Mouse (Mus musculus): ENCODE measurements around the gene Colq. TPM values are rescaled to one million over a fixed set of nuclear protein-coding genes. Genes with fewer than 3 reads are reported as not detected.

Colq gene
- 6.2 and 7.8 TPM in 2 replicates for polyA plus RNA-seq (2014; fragmentation: Nextera tagmentation; extraction: Ambion mirVana)

DNA sequence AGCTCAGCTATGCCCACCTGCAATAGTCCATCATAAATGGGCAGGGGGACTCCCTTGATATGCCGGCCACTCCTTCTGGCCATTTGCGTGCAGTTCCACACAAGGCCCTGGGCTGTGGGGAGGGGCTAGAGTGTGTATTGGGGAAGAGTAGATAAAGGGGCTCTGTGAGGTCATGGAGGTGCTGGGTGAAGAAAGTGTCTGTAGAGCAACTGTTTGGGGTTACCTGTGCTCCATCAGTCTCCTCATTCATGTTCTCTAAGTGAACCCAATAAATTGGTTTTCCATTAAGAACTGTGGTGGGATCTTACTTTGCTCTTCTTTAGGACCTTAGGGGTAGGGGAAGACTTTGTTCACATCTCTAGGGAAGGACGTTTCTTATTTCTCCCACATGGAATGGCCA lies at the start of gene Colq:
TSS of gene Colq (minus strand) at position 101 of the 400 bp plus-strand sequence.
- H3K36me3 ChIP-seq (ENCODE audit: control insufficient read depth, insufficient read depth, low read length): no peaks in the 10 kb centered on the region
- H3K4me2 ChIP-seq (ENCODE audit: low read depth, low read length): no peak within 1 kb of the TSS
- H3K9ac ChIP-seq (ENCODE audit: low read depth, low read length): no peak within 1 kb of the TSS
- no peaks in the 10 kb centered on the region for H3K27me3 ChIP-seq (replicated peaks; ENCODE audit: control insufficient read depth, insufficient read depth, low read length)
- no peaks in the 10 kb centered on the region for H3K9me3 ChIP-seq (ENCODE audit: control insufficient read depth, low read length)
- no peaks in the 10 kb centered on the region for H3K4me1 ChIP-seq (ENCODE audit: control insufficient read depth, insufficient read depth, low read length)
- ATAC-seq (ENCODE audit: low read depth) (no peak), DNase-seq (ENCODE audit: low spot score) (no peak)
- WGBS: 88% methylated on average over 3 of the region's 3 CpGs
- no peak within 1 kb of the TSS for H3K4me3 ChIP-seq (ENCODE audit: low read depth, low read length)
- H3K27ac ChIP-seq (replicated peaks; ENCODE audit: low read depth, low read length): no peak within 1 kb of the TSS

- Histone ChIP-seq H3K4me1 (ENCODE audit: control insufficient read depth, insufficient read depth, low read length) (peaks cover 12% of the 10 kb centered on the region; the same call in 1 of the 2 replicates), H3K27me3 (replicated peaks; ENCODE audit: control insufficient read depth, insufficient read depth, low read length) (no peaks in the 10 kb centered on the region), H3K9ac (ENCODE audit: low read depth, low read length) (peak within 1 kb of the TSS; percentile 66), H3K27ac (replicated peaks; ENCODE audit: low read depth, low read length) (peak within 1 kb of the TSS; percentile 89), H3K36me3 (ENCODE audit: control insufficient read depth, insufficient read depth, low read length) (no peaks in the 10 kb centered on the region), H3K9me3 (ENCODE audit: control insufficient read depth, low read length) (no peaks in the 10 kb centered on the region), H3K4me2 (ENCODE audit: low read depth, low read length) (peak within 1 kb of the TSS; percentile 95), H3K4me3 (ENCODE audit: low read depth, low read length) (peak within 1 kb of the TSS; percentile 62)
- DNase-seq (ENCODE audit: low spot score): no peak
- peak; percentile 31 for ATAC-seq (ENCODE audit: low read depth)
- 4% methylated on average over 18 of the region's 26 CpGs for WGBS
Observed at GRCm38 (mm10) chr14:31640346-31640889, 49.3 kb upstream of the Colq start, which contains the start of gene Gm49387. TSS of gene Gm49387 (minus strand) at chr14:31640878.

DNA sequence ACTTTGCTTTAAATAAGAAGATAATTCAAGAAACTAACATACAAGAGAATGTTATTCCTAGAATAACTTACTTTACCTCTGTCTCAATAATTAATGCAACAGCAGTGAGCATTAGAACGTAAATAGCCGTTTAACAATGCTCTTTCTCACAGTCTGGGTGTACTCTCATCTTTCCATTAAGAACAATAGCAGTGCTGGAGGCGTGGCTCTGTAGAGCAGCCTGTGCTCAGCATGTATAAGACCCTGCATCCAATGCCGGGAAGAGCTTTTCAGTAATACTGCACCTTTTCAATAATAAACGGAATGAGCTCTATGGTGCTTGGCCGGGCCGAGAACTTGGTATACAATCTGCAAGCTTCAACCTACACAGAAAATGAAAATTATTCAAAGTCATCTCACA lies 39.5 kb upstream of the Colq start:
- WGBS: 74% methylated on average over 7 of the region's 7 CpGs
- Histone ChIP-seq H3K9ac (ENCODE audit: low read depth, low read length) (no peak overlapping the region), H3K27ac (replicated peaks; ENCODE audit: low read depth, low read length) (no peak overlapping the region), H3K9me3 (ENCODE audit: control insufficient read depth, low read length) (no peaks in the 10 kb centered on the region), H3K4me2 (ENCODE audit: low read depth, low read length) (no peak overlapping the region), H3K27me3 (replicated peaks; ENCODE audit: control insufficient read depth, insufficient read depth, low read length) (no peaks in the 10 kb centered on the region), H3K4me1 (ENCODE audit: control insufficient read depth, insufficient read depth, low read length) (no peaks in the 10 kb centered on the region), H3K36me3 (ENCODE audit: control insufficient read depth, insufficient read depth, low read length) (no peaks in the 10 kb centered on the region), H3K4me3 (ENCODE audit: low read depth, low read length) (no peak overlapping the region)
- ATAC-seq (ENCODE audit: low read depth) (no peak), DNase-seq (ENCODE audit: low spot score) (peak; percentile 14)

DNA sequence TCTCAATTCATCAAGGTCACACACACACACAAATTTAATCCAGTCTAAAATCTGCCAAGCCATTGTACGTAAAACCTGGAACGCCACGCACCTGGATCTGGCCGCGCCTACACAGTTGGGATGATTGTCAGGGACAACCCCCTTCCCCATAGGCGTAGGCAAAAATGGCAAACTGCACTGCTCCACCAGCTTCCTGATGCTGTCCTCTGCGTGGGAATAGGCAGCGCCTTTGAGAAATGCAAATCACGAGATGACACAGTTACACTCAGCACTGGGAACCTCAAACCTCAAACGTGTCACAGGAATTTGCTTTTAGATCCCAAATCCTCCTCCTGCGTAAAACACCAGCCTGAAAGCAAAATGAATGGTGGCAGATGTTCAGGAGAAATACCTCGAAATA lies 31.6 kb upstream of the Colq start:
- Histone ChIP-seq H3K4me3 (ENCODE audit: low read depth, low read length) (no peak overlapping the region), H3K4me2 (ENCODE audit: low read depth, low read length) (no peak overlapping the region), H3K9ac (ENCODE audit: low read depth, low read length) (no peak overlapping the region), H3K4me1 (ENCODE audit: control insufficient read depth, insufficient read depth, low read length) (no peaks in the 10 kb centered on the region), H3K9me3 (ENCODE audit: control insufficient read depth, low read length) (no peaks in the 10 kb centered on the region), H3K27me3 (replicated peaks; ENCODE audit: control insufficient read depth, insufficient read depth, low read length) (no peaks in the 10 kb centered on the region), H3K27ac (replicated peaks; ENCODE audit: low read depth, low read length) (no peak overlapping the region), H3K36me3 (ENCODE audit: control insufficient read depth, insufficient read depth, low read length) (0 out of 2 replicates have a peak, but pooled peaks cover 4% of the 10 kb centered on the region)
- DNase-seq (ENCODE audit: low spot score) (no peak), ATAC-seq (ENCODE audit: low read depth) (no peak)
- WGBS: 83% methylated on average over 12 of the region's 12 CpGs

DNA sequence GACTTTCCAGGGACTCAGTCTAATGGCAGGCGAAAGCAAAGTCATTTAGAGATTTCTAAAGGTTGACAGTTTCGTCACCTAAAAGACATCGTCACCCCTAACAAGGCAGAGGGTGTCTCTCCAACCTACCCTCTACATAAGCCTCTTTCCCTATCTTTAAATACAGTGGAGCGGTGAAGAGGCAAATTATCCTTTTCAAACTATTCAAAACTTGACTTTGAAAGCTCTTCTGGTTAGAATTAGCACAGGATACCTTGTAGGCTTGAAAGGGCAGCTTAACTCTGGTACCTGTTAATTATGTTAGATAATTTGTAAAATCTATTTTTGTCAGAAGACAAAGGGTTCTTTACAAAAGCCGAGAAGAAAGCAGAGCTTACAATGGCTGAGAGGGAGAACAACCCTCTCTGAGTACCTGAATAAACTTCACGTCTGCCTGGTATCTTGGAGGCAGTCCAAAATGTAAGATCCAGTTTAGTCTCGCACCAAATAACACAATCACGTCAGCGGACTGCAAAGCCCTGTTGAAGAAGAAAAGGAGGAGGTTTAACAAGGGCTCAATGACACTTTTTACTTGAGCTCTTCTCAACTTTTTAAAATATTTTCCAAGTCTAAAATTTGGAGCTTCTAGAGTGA lies 29.6 kb upstream of the Colq start:
- H3K4me3 ChIP-seq (ENCODE audit: low read depth, low read length): no peak overlapping the region
- 0 out of 2 replicates have a peak, but pooled peaks cover 7% of the 10 kb centered on the region for H3K36me3 ChIP-seq (ENCODE audit: control insufficient read depth, insufficient read depth, low read length)
- no peaks in the 10 kb centered on the region for H3K9me3 ChIP-seq (ENCODE audit: control insufficient read depth, low read length)
- H3K27ac ChIP-seq (replicated peaks; ENCODE audit: low read depth, low read length): no peak overlapping the region
- ATAC-seq (ENCODE audit: low read depth): peak; percentile 84; the same call in 1 of the 2 replicates
- no peak overlapping the region for H3K4me2 ChIP-seq (ENCODE audit: low read depth, low read length)
- H3K4me1 ChIP-seq (ENCODE audit: control insufficient read depth, insufficient read depth, low read length): no peaks in the 10 kb centered on the region
- no peak overlapping the region for H3K9ac ChIP-seq (ENCODE audit: low read depth, low read length)
- 64% methylated on average over 9 of the region's 9 CpGs for WGBS
- H3K27me3 ChIP-seq (replicated peaks; ENCODE audit: control insufficient read depth, insufficient read depth, low read length): no peaks in the 10 kb centered on the region
- DNase-seq (ENCODE audit: low spot score): peak; percentile 73

DNA sequence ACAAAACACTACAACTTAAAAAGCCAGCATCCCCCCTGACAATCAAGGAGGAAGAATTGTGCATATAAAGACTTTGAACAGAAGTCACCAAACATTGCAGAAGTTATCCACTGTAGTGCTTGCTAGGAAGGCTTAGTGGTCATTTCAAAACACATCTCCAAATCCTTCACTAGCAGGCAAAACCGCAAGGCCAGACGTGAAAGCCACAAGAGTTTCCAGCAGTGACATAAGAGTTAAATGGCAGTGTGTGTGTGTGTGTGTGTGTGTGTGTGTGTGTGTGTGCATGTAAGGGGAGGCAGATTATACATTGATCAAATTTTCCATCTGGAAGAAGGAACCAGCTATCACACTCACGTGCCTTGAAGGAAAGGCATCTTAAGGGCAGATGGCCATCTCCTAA lies 26.9 kb upstream of the Colq start:
- no peak overlapping the region for H3K9ac ChIP-seq (ENCODE audit: low read depth, low read length)
- no peaks in the 10 kb centered on the region for H3K4me1 ChIP-seq (ENCODE audit: control insufficient read depth, insufficient read depth, low read length)
- ATAC-seq (ENCODE audit: low read depth) (no peak), DNase-seq (ENCODE audit: low spot score) (no peak)
- no peak overlapping the region for H3K4me2 ChIP-seq (ENCODE audit: low read depth, low read length)
- no peak overlapping the region for H3K27ac ChIP-seq (replicated peaks; ENCODE audit: low read depth, low read length)
- 0 out of 2 replicates have a peak, but pooled peaks cover 6% of the 10 kb centered on the region for H3K36me3 ChIP-seq (ENCODE audit: control insufficient read depth, insufficient read depth, low read length)
- no peak overlapping the region for H3K4me3 ChIP-seq (ENCODE audit: low read depth, low read length)
- 71% methylated on average over 3 of the region's 3 CpGs for WGBS
- no peaks in the 10 kb centered on the region for H3K9me3 ChIP-seq (ENCODE audit: control insufficient read depth, low read length)
- no peaks in the 10 kb centered on the region for H3K27me3 ChIP-seq (replicated peaks; ENCODE audit: control insufficient read depth, insufficient read depth, low read length)

DNA sequence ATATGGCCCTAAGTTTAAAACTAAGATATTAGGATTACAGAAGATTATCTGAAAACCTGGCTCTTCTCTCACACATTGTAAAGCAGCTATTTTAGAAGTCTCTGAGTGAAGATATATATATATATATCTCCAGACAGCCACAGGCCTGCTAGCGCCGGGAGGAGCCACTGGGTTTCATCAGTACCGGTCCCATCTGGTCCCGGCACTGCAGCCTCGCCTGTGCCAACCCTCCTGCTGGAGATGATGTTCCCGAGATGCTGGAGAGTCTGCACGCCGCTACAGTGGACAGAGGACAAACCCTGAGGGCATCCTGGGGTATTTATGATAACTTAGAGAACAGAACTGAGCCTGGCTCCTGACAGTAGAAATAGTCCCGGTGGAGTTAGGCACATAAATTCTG lies 26.1 kb upstream of the Colq start:
- Histone ChIP-seq H3K4me2 (ENCODE audit: low read depth, low read length) (no peak overlapping the region), H3K9me3 (ENCODE audit: control insufficient read depth, low read length) (no peaks in the 10 kb centered on the region), H3K27me3 (replicated peaks; ENCODE audit: control insufficient read depth, insufficient read depth, low read length) (no peaks in the 10 kb centered on the region), H3K4me1 (ENCODE audit: control insufficient read depth, insufficient read depth, low read length) (no peaks in the 10 kb centered on the region), H3K36me3 (ENCODE audit: control insufficient read depth, insufficient read depth, low read length) (0 out of 2 replicates have a peak, but pooled peaks cover 6% of the 10 kb centered on the region), H3K27ac (replicated peaks; ENCODE audit: low read depth, low read length) (no peak overlapping the region), H3K9ac (ENCODE audit: low read depth, low read length) (no peak overlapping the region), H3K4me3 (ENCODE audit: low read depth, low read length) (no peak overlapping the region)
- ATAC-seq (ENCODE audit: low read depth): no peak
- DNase-seq (ENCODE audit: low spot score): no peak
- WGBS: 78% methylated on average over 9 of the region's 9 CpGs

DNA sequence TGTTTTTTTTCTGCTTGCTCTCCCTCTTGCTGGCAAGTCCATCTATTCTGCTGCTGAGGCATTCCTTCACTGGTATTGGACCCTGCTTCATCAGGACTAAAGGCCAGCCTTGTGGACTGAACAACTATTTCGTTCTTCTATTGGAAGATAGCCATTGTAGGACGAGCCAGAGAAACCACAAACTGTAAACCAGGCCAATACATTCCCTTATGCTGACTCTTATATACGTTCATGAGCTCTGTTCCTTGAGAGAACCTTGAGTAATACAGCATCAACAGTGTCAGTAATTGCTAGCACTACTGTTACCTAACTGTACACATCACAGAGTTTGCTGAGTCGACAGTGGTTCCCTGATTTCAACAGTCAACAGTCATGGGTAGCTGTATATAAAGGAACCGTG lies 22.5 kb upstream of the Colq start:
- no peaks in the 10 kb centered on the region for H3K4me1 ChIP-seq (ENCODE audit: control insufficient read depth, insufficient read depth, low read length)
- H3K27me3 ChIP-seq (replicated peaks; ENCODE audit: control insufficient read depth, insufficient read depth, low read length): no peaks in the 10 kb centered on the region
- no peak for DNase-seq (ENCODE audit: low spot score)
- H3K9me3 ChIP-seq (ENCODE audit: control insufficient read depth, low read length): no peaks in the 10 kb centered on the region
- WGBS: 73% methylated on average over 5 of the region's 5 CpGs
- no peak overlapping the region for H3K4me3 ChIP-seq (ENCODE audit: low read depth, low read length)
- H3K36me3 ChIP-seq (ENCODE audit: control insufficient read depth, insufficient read depth, low read length): 0 out of 2 replicates have a peak, but pooled peaks cover 6% of the 10 kb centered on the region
- H3K4me2 ChIP-seq (ENCODE audit: low read depth, low read length): no peak overlapping the region
- ATAC-seq (ENCODE audit: low read depth): no peak
- H3K27ac ChIP-seq (replicated peaks; ENCODE audit: low read depth, low read length): no peak overlapping the region
- no peak overlapping the region for H3K9ac ChIP-seq (ENCODE audit: low read depth, low read length)

- WGBS: 61% methylated on average over 4 of the region's 4 CpGs
- Histone ChIP-seq H3K9me3 (ENCODE audit: control insufficient read depth, low read length) (no peaks in the 10 kb centered on the region), H3K4me3 (ENCODE audit: low read depth, low read length) (no peak overlapping the region), H3K9ac (ENCODE audit: low read depth, low read length) (no peak overlapping the region), H3K36me3 (ENCODE audit: control insufficient read depth, insufficient read depth, low read length) (0 out of 2 replicates have a peak, but pooled peaks cover 6% of the 10 kb centered on the region), H3K27me3 (replicated peaks; ENCODE audit: control insufficient read depth, insufficient read depth, low read length) (no peaks in the 10 kb centered on the region), H3K27ac (replicated peaks; ENCODE audit: low read depth, low read length) (no peak overlapping the region), H3K4me1 (ENCODE audit: control insufficient read depth, insufficient read depth, low read length) (no peaks in the 10 kb centered on the region), H3K4me2 (ENCODE audit: low read depth, low read length) (no peak overlapping the region)
- DNase-seq (ENCODE audit: low spot score) (no peak), ATAC-seq (ENCODE audit: low read depth) (no peak)
Observed at GRCm38 (mm10) chr14:31611986-31612385, 20.8 kb upstream of the Colq start.

Measured in embryonic facial prominence, embryonic 14.5 days (tissue).